In the genomic region with DNA sequence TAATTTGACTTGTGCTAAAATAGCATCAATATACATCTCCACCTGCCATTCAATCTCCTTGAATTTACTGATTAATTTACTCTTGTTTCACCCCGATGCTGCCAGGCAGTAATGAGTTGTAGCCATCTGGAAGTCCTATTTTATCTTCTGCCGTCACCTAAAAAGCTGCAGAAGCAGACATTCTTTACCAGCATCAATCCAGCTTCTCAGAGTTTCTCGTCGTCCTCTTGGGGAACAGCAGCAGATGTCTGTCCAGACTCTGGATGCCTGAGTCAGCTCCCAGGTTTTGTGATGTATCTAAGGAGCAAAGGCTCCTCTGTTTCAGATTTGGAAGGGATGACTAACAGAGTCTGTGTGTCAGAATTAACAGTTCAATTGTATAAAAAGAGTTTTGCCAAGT, we compare ENCODE assay signal across 34 mouse cellular contexts. TPM values are rescaled to one million over a fixed set of nuclear protein-coding genes. Genes with fewer than 3 reads are reported as not detected.
A peak's percentile ranks its signal among the peaks of the same experiment; 100 is the strongest.
DNase-seq lines count a peak whose midpoint lies in the region; ATAC-seq lines count a peak whose summit lies in the region.
"Had no signal": no experiment of that assay in that cellular context is flagged by ENCODE, and none has a peak within 500 bp of the region (broad histone marks: within the 10 kb centered on the region; RNA-seq: fewer than 3 reads in every experiment).

No protein-coding gene starts in this region.

- 55% methylated on average over 4 of the region's 4 CpGs for WGBS in hindbrain, embryonic 13.5 days

- H3K4me2 ChIP-seq in hindbrain, embryonic 13.5 days: no peak overlapping the region
- H3K4me2 ChIP-seq: embryonic facial prominence, embryonic 13.5 days; forebrain, embryonic 15.5 days; heart, embryonic 12.5 days; kidney, embryonic 15.5 days; liver, embryonic 13.5 days had no signal

- no peaks in the 10 kb centered on the region for H3K36me3 ChIP-seq in hindbrain, embryonic 13.5 days
- H3K36me3 ChIP-seq: embryonic facial prominence, embryonic 13.5 days; forebrain, embryonic 15.5 days; G1E; heart, embryonic 12.5 days; kidney, embryonic 15.5 days; liver, embryonic 13.5 days had no signal

- H3K27ac ChIP-seq in hindbrain, embryonic 13.5 days: no peak overlapping the region
- H3K27ac ChIP-seq: embryonic facial prominence, embryonic 13.5 days; forebrain, embryonic 15.5 days; kidney, embryonic 15.5 days; liver, embryonic 13.5 days had no signal

- no peaks in the 10 kb centered on the region for H3K27me3 ChIP-seq in hindbrain, embryonic 13.5 days
- H3K27me3 ChIP-seq: CH12.LX; embryonic facial prominence, embryonic 13.5 days; forebrain, embryonic 15.5 days; heart, embryonic 12.5 days; kidney, embryonic 15.5 days; liver, embryonic 13.5 days; megakaryocyte, embryonic 14.5 days had no signal

- H3K4me1 ChIP-seq in hindbrain, embryonic 13.5 days (replicated peaks): no peaks in the 10 kb centered on the region
- H3K4me1 ChIP-seq: embryonic facial prominence, embryonic 13.5 days; forebrain, embryonic 15.5 days; heart, embryonic 12.5 days; kidney, embryonic 15.5 days; liver, embryonic 13.5 days; megakaryocyte, embryonic 14.5 days had no signal

- no peak for ATAC-seq in hindbrain, embryonic 13.5 days (ENCODE audit: low FRiP score)
- ATAC-seq: forebrain, embryonic 15.5 days had no signal

- peak; percentile 17 to 34 for DNase-seq in frontal cortex, postnatal 36 days (ENCODE audit: low spot score in 2 of 2)
- DNase-seq in frontal cortex, postnatal 10 days (ENCODE audit: low spot score in 2 of 2): no peak
- DNase-seq in left cerebral cortex, postnatal 25 days (ENCODE audit: low spot score in 2 of 2): peak; percentile 28 to 70
- DNase-seq in left cerebral cortex, adult 8-10 months (ENCODE audit: low spot score in 2 of 2): no peak
- DNase-seq in layer of hippocampus, adult 8-10 months (ENCODE audit: low spot score in 2 of 2): peak; percentile 21 to 35
- peak; percentile 26 for DNase-seq in right cerebral cortex, postnatal 25 days
- DNase-seq in cerebellum, adult 11 months: no peak
- DNase-seq: adrenal gland, adult 2 months; B cell, adult 2 months; cerebellum, postnatal 25 days; embryo, embryonic 11 days; gastrocnemius, postnatal 14 days; heart, adult 18-20 months; heart, postnatal 10 days; kidney, adult 11 months; kidney, postnatal 4 days; liver, embryonic 13.5 days; lung, adult 2 months; lung, postnatal 14 days; midbrain, embryonic 14.5 days; thymus, postnatal 14 days had no signal

- H3K4me3 ChIP-seq in hindbrain, embryonic 13.5 days: no peak overlapping the region
- H3K4me3 ChIP-seq: embryonic facial prominence, embryonic 13.5 days; erythroblast, embryonic 14.5 days; forebrain, embryonic 15.5 days; heart, embryonic 12.5 days; kidney, embryonic 15.5 days; liver, embryonic 13.5 days; megakaryocyte, embryonic 14.5 days had no signal

- no peaks in the 10 kb centered on the region for H3K9me3 ChIP-seq in hindbrain, embryonic 13.5 days
- H3K9me3 ChIP-seq: embryonic facial prominence, embryonic 13.5 days; forebrain, embryonic 15.5 days; G1E; kidney, embryonic 15.5 days; liver, embryonic 13.5 days; megakaryocyte, embryonic 14.5 days had no signal

- no peak overlapping the region for H3K9ac ChIP-seq in hindbrain, embryonic 13.5 days
- H3K9ac ChIP-seq: embryonic facial prominence, embryonic 13.5 days; forebrain, embryonic 15.5 days; heart, embryonic 12.5 days; kidney, embryonic 15.5 days; liver, embryonic 13.5 days had no signal

- intact Hi-C loops in left cerebral cortex, postnatal 25 days (cut with DNase I): no loop called here

RNA-seq across cellular contexts. Expression of a gene that starts 16.9 kb away (rescaled TPM):
- not detected for total RNA-seq in left cerebral cortex, postnatal 25 days (2021)
- total RNA-seq in left cerebral cortex, adult 8-10 months (2022): not detected
- not detected for total RNA-seq in layer of hippocampus, adult 8-10 months (2022)
- polyA plus RNA-seq in hindbrain, embryonic 13.5 days (2015; fragmentation: Nextera tagmentation; extraction: Ambion mirVana): 0.12 TPM in 1 of 2 replicates, not detected in the other
- total RNA-seq: adrenal gland, adult 2 months; CH12.LX; gastrocnemius, postnatal 14 days; heart, adult 18-20 months; heart, postnatal 10 days; left cerebral cortex, postnatal 36 days had no signal
- polyA plus RNA-seq: adrenal gland, adult 2 months; cerebellum, adult 2 months; embryonic facial prominence, embryonic 13.5 days; erythroblast, embryonic 14.5 days; forebrain, embryonic 15.5 days; G1E; heart, embryonic 12.5 days; hindbrain, embryonic 11.5 days; lung, adult 2 months; midbrain, embryonic 14.5 days; neural tube, embryonic 11.5 days had no signal

Comparison
In these comparisons a context has a peak if more than half of its experiments do, and no peak if none do; other contexts are left out.
1. DNase-seq: peak in frontal cortex, postnatal 36 days (2 of 2), left cerebral cortex, postnatal 25 days (2 of 2), layer of hippocampus, adult 8-10 months (2 of 2) and right cerebral cortex, postnatal 25 days (single experiment); none in frontal cortex, postnatal 10 days (0 of 2), left cerebral cortex, adult 8-10 months (0 of 2) and cerebellum, adult 11 months (single experiment).